Mouse (Mus musculus) liver, embryonic 13.5 days (tissue): Measurements from ENCODE around the gene Vav1. TPM values are rescaled to one million over a fixed set of nuclear protein-coding genes. Genes with fewer than 3 reads are reported as not detected.
"Not testable (repeated sequence)": the region's sequence is repeated elsewhere in the genome, so short reads cannot be mapped to it uniquely, and the experiment has no call there.

ENCODE experiments used
- ATAC-seq: fragments of 200-750 bp; cut with Nextera tagmentation; 2 replicates; pipeline ENCODE4 v1.8.0; 2017; ENCODE audit warnings: low read depth, mild to moderate bottlenecking, moderate number of reproducible peaks, moderate library complexity
- DNase-seq: peaks from one replicate; pipeline ENCODE4 v3.0.0; 2022
- H3K27ac ChIP-seq: fragments of 300-500 bp; sonication (generic); 2 replicates; pipeline ENCODE4 v1.5.1; 2015; ENCODE audit warnings: moderate library complexity, mild to moderate bottlenecking, inconsistent platforms
- H3K27me3 ChIP-seq: fragments of 300-500 bp; sonication (generic); 2 replicates; pipeline ENCODE4 v1.6.1; 2015; ENCODE audit warnings: mild to moderate bottlenecking, inconsistent platforms
- H3K36me3 ChIP-seq: fragments of 300-500 bp; sonication (generic); 2 replicates; pipeline ENCODE4 v1.6.1; 2015; ENCODE audit warnings: mild to moderate bottlenecking, inconsistent platforms
- H3K4me1 ChIP-seq: fragments of 300-500 bp; sonication (generic); replicated peaks from 2 replicates; pipeline ENCODE4 v1.6.1; 2015; ENCODE audit warnings: inconsistent platforms
- H3K4me2 ChIP-seq: fragments of 300-500 bp; sonication (generic); 2 replicates; pipeline ENCODE4 v1.6.1; 2015; ENCODE audit warnings: inconsistent platforms, mild to moderate bottlenecking, moderate library complexity
- H3K4me3 ChIP-seq: fragments of 300-500 bp; sonication (generic); replicated peaks from 2 replicates; pipeline ENCODE4 v1.5.1; 2015; ENCODE audit warnings: mild to moderate bottlenecking, inconsistent platforms
- H3K9ac ChIP-seq: fragments of 300-500 bp; sonication (generic); 2 replicates; pipeline ENCODE4 v1.6.1; 2015; ENCODE audit warnings: mild to moderate bottlenecking, inconsistent platforms
- H3K9me3 ChIP-seq: fragments of 300-500 bp; sonication (generic); replicated peaks from 2 replicates; pipeline ENCODE4 v1.6.1; 2016; ENCODE audit warnings: inconsistent platforms
- WGBS: fragments of 180-500 bp; shearing (Covaris S2); methylation state at CpG from one replicate; pipeline ENCODE4 v1.1.7; 2015; ENCODE audit not compliant: insufficient replicate concordance; 5-methylcytosine and 5-hydroxymethylcytosine counted together
- polyA plus RNA-seq: library from polyadenylated mRNA; unstranded; fragments of >200 nt; fragmentation: Nextera tagmentation; extraction: Ambion mirVana; gene quantifications from 2 replicates; pipeline ENCODE4 v1.2.1, GENCODE M21; 2015

Gene Vav1
- polyA plus RNA-seq, 1 experiment from 2014 or later = 12.5 TPM

GRCm38 (mm10) chr17:57271301-57271700 lies 7.6 kb upstream of the Vav1 start:
- H3K27ac ChIP-seq = no peak overlapping the region
- H3K4me2 ChIP-seq = no peak overlapping the region
- 65% methylated on average over 9 of the region's 9 CpGs for WGBS
- ATAC-seq (no peak), DNase-seq (no peak)
- H3K36me3 ChIP-seq = no peaks in the 10 kb centered on the region
- no peak overlapping the region for H3K4me3 ChIP-seq
- no peaks in the 10 kb centered on the region for H3K9me3 ChIP-seq
- H3K27me3 ChIP-seq = peaks cover 43% of the 10 kb centered on the region
- H3K4me1 ChIP-seq = peaks cover 17% of the 10 kb centered on the region
- no peak overlapping the region for H3K9ac ChIP-seq

- Histone ChIP-seq H3K36me3 (no peaks in the 10 kb centered on the region), H3K4me3 (no peak overlapping the region), H3K4me2 (no peak overlapping the region), H3K9ac (no peak overlapping the region), H3K9me3 (no peaks in the 10 kb centered on the region), H3K27ac (no peak overlapping the region), H3K27me3 (peaks cover 46% of the 10 kb centered on the region), H3K4me1 (peaks cover 27% of the 10 kb centered on the region)
- ATAC-seq = no peak
- WGBS = 29% methylated on average over 7 of the region's 7 CpGs
- DNase-seq = no peak
These were observed 5.1 kb upstream of the Vav1 start for GRCm38 (mm10) chr17:57273846-57274245.

- Histone ChIP-seq H3K9ac (peak overlapping the region; percentile 43; the same call in 1 of the 2 replicates), H3K4me3 (peak overlapping the region; percentile 57), H3K4me1 (peaks cover 35% of the 10 kb centered on the region), H3K27ac (no peak overlapping the region), H3K27me3 (peaks cover 46% of the 10 kb centered on the region), H3K9me3 (no peaks in the 10 kb centered on the region), H3K4me2 (peak overlapping the region; percentile 69), H3K36me3 (no peaks in the 10 kb centered on the region)
- no peak for ATAC-seq
- DNase-seq = no peak
- 7% methylated on average over 15 of the region's 15 CpGs for WGBS
These were observed 4.2 kb upstream of the Vav1 start for GRCm38 (mm10) chr17:57274686-57275085.

GRCm38 (mm10) chr17:57275111-57275996 lies 3.5 kb upstream of the Vav1 start:
- Histone ChIP-seq H3K4me2 (peak overlapping the region; percentile 69), H3K4me3 (peak overlapping the region; percentile 57), H3K27me3 (peaks cover 49% of the 10 kb centered on the region), H3K4me1 (peaks cover 35% of the 10 kb centered on the region), H3K9me3 (no peaks in the 10 kb centered on the region), H3K36me3 (no peaks in the 10 kb centered on the region), H3K9ac (peak overlapping the region; percentile 53), H3K27ac (no peak overlapping the region)
- ATAC-seq (peak; percentile 78), DNase-seq (peak; percentile 72)
- under 1% methylated on average over 53 of the region's 53 CpGs for WGBS

GRCm38 (mm10) chr17:57275997-57276351 lies 2.9 kb upstream of the Vav1 start:
- no peaks in the 10 kb centered on the region for H3K9me3 ChIP-seq
- DNase-seq (no peak), ATAC-seq (0 out of 2 replicates have a peak, but pooled peaks have one; percentile 11)
- H3K9ac ChIP-seq = peak overlapping the region; percentile 53; the same call in 1 of the 2 replicates
- H3K27me3 ChIP-seq = peaks cover 49% of the 10 kb centered on the region
- H3K4me3 ChIP-seq = peak overlapping the region; percentile 57
- H3K36me3 ChIP-seq = no peaks in the 10 kb centered on the region
- 2% methylated on average over 13 of the region's 13 CpGs for WGBS
- H3K27ac ChIP-seq = no peak overlapping the region
- H3K4me2 ChIP-seq = peak overlapping the region; percentile 69
- H3K4me1 ChIP-seq = peaks cover 35% of the 10 kb centered on the region

- ATAC-seq (peak; percentile 49; the same call in 1 of the 2 replicates), DNase-seq (peak; percentile 51)
- peak overlapping the region; percentile 53 for H3K9ac ChIP-seq
- peak overlapping the region; percentile 57 for H3K4me3 ChIP-seq
- H3K27ac ChIP-seq = no peak overlapping the region
- peaks cover 35% of the 10 kb centered on the region for H3K4me1 ChIP-seq
- H3K4me2 ChIP-seq = peak overlapping the region; percentile 69
- H3K9me3 ChIP-seq = no peaks in the 10 kb centered on the region
- under 1% methylated on average over 20 of the region's 20 CpGs for WGBS
- H3K36me3 ChIP-seq = no peaks in the 10 kb centered on the region
- H3K27me3 ChIP-seq = peaks cover 49% of the 10 kb centered on the region
These were observed 2.2 kb upstream of the Vav1 start for GRCm38 (mm10) chr17:57276634-57277121.

- H3K36me3 ChIP-seq, H3K4me3 ChIP-seq, H3K27ac ChIP-seq, H3K9ac ChIP-seq, H3K9me3 ChIP-seq, H3K4me2 ChIP-seq, DNase-seq, ATAC-seq: not testable (repeated sequence)
- WGBS = 67% methylated on average over 5 of the region's 5 CpGs
- peaks cover 35% of the 10 kb centered on the region for H3K4me1 ChIP-seq
- H3K27me3 ChIP-seq = peaks cover 41% of the 10 kb centered on the region
These were observed 1.2 kb upstream of the Vav1 start for GRCm38 (mm10) chr17:57277598-57278261.

GRCm38 (mm10) chr17:57278537-57278936 lies 363 bp upstream of the Vav1 start:
- Histone ChIP-seq H3K4me1 (peaks cover 35% of the 10 kb centered on the region), H3K9ac (peak overlapping the region; percentile 66), H3K4me2 (peak overlapping the region; percentile 61), H3K27me3 (peaks cover 33% of the 10 kb centered on the region), H3K4me3 (peak overlapping the region; percentile 51; the same call in 1 of the 2 replicates), H3K9me3 (no peaks in the 10 kb centered on the region), H3K36me3 (no peaks in the 10 kb centered on the region), H3K27ac (no peak overlapping the region)
- ATAC-seq (no peak), DNase-seq (no peak)
- WGBS = 24% methylated on average over 2 of the region's 2 CpGs

- peaks cover 21% of the 10 kb centered on the region for H3K27me3 ChIP-seq
- H3K4me2 ChIP-seq = peak overlapping the region; percentile 61
- H3K36me3 ChIP-seq = no peaks in the 10 kb centered on the region
- peak overlapping the region; percentile 51 for H3K4me3 ChIP-seq
- peaks cover 34% of the 10 kb centered on the region for H3K4me1 ChIP-seq
- 23% methylated on average over 9 of the region's 9 CpGs for WGBS
- peak overlapping the region; percentile 66 for H3K9ac ChIP-seq
- ATAC-seq (no peak), DNase-seq (no peak)
- H3K9me3 ChIP-seq = no peaks in the 10 kb centered on the region
- H3K27ac ChIP-seq = peak overlapping the region; percentile 61
These were observed 808 bp downstream of the Vav1 start for GRCm38 (mm10) chr17:57279591-57280224.

GRCm38 (mm10) chr17:57280411-57280810 lies 1.5 kb downstream of the Vav1 start:
- ATAC-seq (no peak), DNase-seq (no peak)
- Histone ChIP-seq H3K27me3 (peaks cover 14% of the 10 kb centered on the region), H3K36me3 (no peaks in the 10 kb centered on the region), H3K9me3 (no peaks in the 10 kb centered on the region), H3K9ac (no peak overlapping the region), H3K4me1 (peaks cover 30% of the 10 kb centered on the region), H3K4me3 (peak overlapping the region; percentile 51), H3K4me2 (peak overlapping the region; percentile 61), H3K27ac (no peak overlapping the region)
- 33% methylated on average over 3 of the region's 3 CpGs for WGBS

GRCm38 (mm10) chr17:57283906-57284305 lies 5.0 kb downstream of the Vav1 start:
- Histone ChIP-seq H3K4me2 (no peak overlapping the region), H3K27me3 (0 out of 2 replicates have a peak, but pooled peaks cover 3% of the 10 kb centered on the region)
- WGBS = 71% methylated on average over 5 of the region's 5 CpGs

More at GRCm38 (mm10) chr17:57283906-57284305, 5.0 kb downstream of the Vav1 start:
- H3K27ac ChIP-seq = no peak overlapping the region
- ATAC-seq (no peak), DNase-seq (no peak)
- H3K4me3 ChIP-seq = no peak overlapping the region
- H3K4me1 ChIP-seq = peaks cover 20% of the 10 kb centered on the region
- H3K36me3 ChIP-seq = no peaks in the 10 kb centered on the region
- no peak overlapping the region for H3K9ac ChIP-seq
- H3K9me3 ChIP-seq = no peaks in the 10 kb centered on the region
